Mouse (Mus musculus) E14TG2a.4 (cell line): Measurements from ENCODE around the gene Zc3h10.

Experiments used
- CTCF ChIP-seq: conservative IDR thresholded peaks from 2 replicates; pipeline ENCODE4 v1.5.1; 2014; ENCODE audit warnings: low read length
- NANOG ChIP-seq: IDR thresholded peaks from 2 replicates; pipeline ENCODE4 v1.6.1; 2014; ENCODE audit warnings: borderline replicate concordance, low read length, mixed read lengths
- POU5F1 ChIP-seq: IDR thresholded peaks from 2 replicates; pipeline ENCODE4 v1.6.1; 2014; ENCODE audit warnings: low read length, borderline replicate concordance

GRCm38 (mm10) chr10:128592797-128593196 lies 45.2 kb upstream of the Zc3h10 start:
- TF ChIP-seq CTCF (no peak), POU5F1 (no peak), NANOG (no peak)
